10 mouse cellular contexts compared by ENCODE assay signal in the genomic region with DNA sequence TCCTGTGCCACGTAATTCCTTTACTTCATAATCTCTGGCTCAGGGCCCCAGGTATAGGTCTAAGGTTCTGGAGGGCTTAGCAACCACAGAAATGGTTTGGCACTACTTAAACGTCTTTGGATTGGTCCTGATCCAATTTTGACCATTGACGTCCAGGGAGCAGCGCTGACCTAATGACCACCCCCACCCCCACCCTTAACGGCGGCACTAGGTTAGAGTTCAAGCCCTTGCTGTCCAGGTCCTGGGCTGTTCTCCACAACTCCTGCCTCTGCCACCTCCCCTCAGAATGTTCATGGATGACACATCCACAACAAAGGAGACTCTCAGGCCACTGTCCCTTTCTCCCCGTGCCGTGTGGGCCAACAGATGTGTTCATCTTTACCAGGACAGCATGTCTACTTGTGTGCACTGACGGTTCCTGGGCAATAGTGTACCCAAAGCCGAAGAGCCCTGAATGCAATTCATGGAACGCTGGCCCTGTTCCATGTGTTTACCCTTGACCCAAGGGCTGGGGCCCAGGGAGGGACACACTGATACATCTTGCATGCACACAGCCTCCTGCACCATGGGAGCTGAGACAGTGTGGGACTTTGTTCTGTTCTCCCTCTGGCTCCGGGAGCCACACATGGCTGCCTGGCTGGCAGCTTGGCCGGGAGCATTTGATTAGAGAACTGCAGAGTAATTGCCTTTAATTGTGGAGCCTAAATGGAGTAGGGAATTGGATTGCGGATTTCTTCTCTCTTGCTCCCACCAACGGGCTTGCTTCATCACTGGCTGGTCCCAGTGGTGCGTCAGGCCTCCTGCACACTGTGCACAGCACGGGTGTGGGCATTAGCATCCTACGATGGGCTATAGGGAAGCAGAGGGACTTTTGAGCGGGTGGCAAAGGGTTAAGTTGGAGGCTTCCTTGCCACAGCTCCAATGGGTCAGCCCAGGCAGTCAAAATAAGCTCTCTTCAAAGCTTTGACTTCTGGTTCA.
DNase-seq lines count a peak whose midpoint lies in the region; ATAC-seq lines count a peak whose summit lies in the region.
"Had no signal": no experiment of that assay in that cellular context is flagged by ENCODE, and none has a peak within 500 bp of the region (broad histone marks: within the 10 kb centered on the region; RNA-seq: fewer than 3 reads in every experiment).

No protein-coding gene starts in this region.

- no peak overlapping the region for H3K9ac ChIP-seq in forebrain, embryonic 11.5 days (ENCODE audit: low read length)
- H3K9ac ChIP-seq in neural tube, embryonic 13.5 days, result peak overlapping the region; percentile 45; the same call in 1 of the 2 replicates

- no peaks in the 10 kb centered on the region for H3K27me3 ChIP-seq in forebrain, embryonic 10.5 days (ENCODE audit: poor library complexity, severe bottlenecking)
- H3K27me3 ChIP-seq in forebrain, embryonic 11.5 days (ENCODE audit: control insufficient read depth, insufficient read depth, low read length), result no peaks in the 10 kb centered on the region
- no peaks in the 10 kb centered on the region for H3K27me3 ChIP-seq in neural tube, embryonic 13.5 days

- intact Hi-C loops in gastrocnemius, postnatal 36 days (cut with DNase I), result no loop called here

- ATAC-seq in forebrain, embryonic 11.5 days (replicated peaks; ENCODE audit: low FRiP score), result no peak
- peak; percentile 69 for ATAC-seq in neural tube, embryonic 13.5 days (ENCODE audit: low read depth)

- H3K27ac ChIP-seq in forebrain, embryonic 10.5 days, result peak overlapping the region; percentile 44; the same call in 1 of the 2 replicates
- H3K27ac ChIP-seq in forebrain, embryonic 11.5 days (ENCODE audit: low read depth, low read length), result no peak overlapping the region
- peak overlapping the region; percentile 79 for H3K27ac ChIP-seq in neural tube, embryonic 13.5 days (replicated peaks)
- H3K27ac ChIP-seq: macrophage had no signal

- 89% methylated on average over 19 of the region's 19 CpGs for WGBS in forebrain, embryonic 10.5 days
- 84% methylated on average over 19 of the region's 19 CpGs for WGBS in forebrain, embryonic 11.5 days
- WGBS in neural tube, embryonic 13.5 days, result 63% methylated on average over 19 of the region's 19 CpGs

- no peaks in the 10 kb centered on the region for H3K9me3 ChIP-seq in forebrain, embryonic 10.5 days
- H3K9me3 ChIP-seq in forebrain, embryonic 11.5 days (ENCODE audit: control insufficient read depth, low read length), result no peaks in the 10 kb centered on the region
- no peaks in the 10 kb centered on the region for H3K9me3 ChIP-seq in neural tube, embryonic 13.5 days

- H3K4me3 ChIP-seq in forebrain, embryonic 10.5 days, result no peak overlapping the region
- no peak overlapping the region for H3K4me3 ChIP-seq in forebrain, embryonic 11.5 days (ENCODE audit: low read depth, low read length)
- H3K4me3 ChIP-seq in neural tube, embryonic 13.5 days, result no peak overlapping the region

- no peak for DNase-seq in forebrain, embryonic 10.5 days (ENCODE audit: extremely low spot score, low spot score)
- DNase-seq in forebrain, embryonic 11.5 days (ENCODE audit: low spot score), result no peak
- DNase-seq in neural tube, embryonic 10.5 days (ENCODE audit: extremely low spot score, low spot score), result no peak
- DNase-seq in layer of hippocampus, adult 8-10 months (ENCODE audit: low spot score in 2 of 2), result peak; percentile 45 to 51
- peak; percentile 48 for DNase-seq in testis, postnatal 14 days (ENCODE audit: low spot score)
- DNase-seq in gastrocnemius, postnatal 36 days, result no peak
- no peak for DNase-seq in cerebellum, postnatal 25 days
- DNase-seq: kidney, postnatal 14 days had no signal

- H3K4me1 ChIP-seq in forebrain, embryonic 10.5 days, result peaks cover 42% of the 10 kb centered on the region
- peaks cover 8% of the 10 kb centered on the region; the same call in 1 of the 2 replicates for H3K4me1 ChIP-seq in forebrain, embryonic 11.5 days (replicated peaks; ENCODE audit: control insufficient read depth, insufficient read depth, low read length)
- peaks cover 59% of the 10 kb centered on the region for H3K4me1 ChIP-seq in neural tube, embryonic 13.5 days (replicated peaks)

- H3K36me3 ChIP-seq in forebrain, embryonic 10.5 days (replicated peaks), result peaks cover 75% of the 10 kb centered on the region
- H3K36me3 ChIP-seq in forebrain, embryonic 11.5 days (ENCODE audit: control insufficient read depth, insufficient read depth, low read length), result no peaks in the 10 kb centered on the region; the same call in 1 of the 2 replicates
- peaks cover 12% of the 10 kb centered on the region; the same call in 1 of the 2 replicates for H3K36me3 ChIP-seq in neural tube, embryonic 13.5 days

- H3K4me2 ChIP-seq in forebrain, embryonic 11.5 days (ENCODE audit: low read depth, low read length, severe bottlenecking), result no peak overlapping the region
- H3K4me2 ChIP-seq in neural tube, embryonic 13.5 days, result no peak overlapping the region

Comparison
In these comparisons a context has a peak if more than half of its experiments do, and no peak if none do; other contexts are left out.
1. DNase-seq: peak in layer of hippocampus, adult 8-10 months (2 of 2) and testis, postnatal 14 days (single experiment); none in forebrain, embryonic 10.5 days (single experiment), forebrain, embryonic 11.5 days (single experiment), neural tube, embryonic 10.5 days (single experiment), gastrocnemius, postnatal 36 days (0 of 2) and cerebellum, postnatal 25 days (0 of 2).